Mouse (Mus musculus) left cerebral cortex, adult 11 months (tissue): Measurements from ENCODE around the gene Gclc.

ENCODE experiments used
- DNase-seq: peaks from one replicate; pipeline ENCODE4 v3.0.0; 2022; ENCODE audit warnings: low spot score

The Gclc gene

GRCm38 (mm10) chr9:77785466-77785865 lies 31.1 kb downstream of the Gclc start:
- DNase-seq, result no peak

GRCm38 (mm10) chr9:77787936-77788335 lies 33.6 kb downstream of the Gclc start:
- no peak for DNase-seq

DNA sequence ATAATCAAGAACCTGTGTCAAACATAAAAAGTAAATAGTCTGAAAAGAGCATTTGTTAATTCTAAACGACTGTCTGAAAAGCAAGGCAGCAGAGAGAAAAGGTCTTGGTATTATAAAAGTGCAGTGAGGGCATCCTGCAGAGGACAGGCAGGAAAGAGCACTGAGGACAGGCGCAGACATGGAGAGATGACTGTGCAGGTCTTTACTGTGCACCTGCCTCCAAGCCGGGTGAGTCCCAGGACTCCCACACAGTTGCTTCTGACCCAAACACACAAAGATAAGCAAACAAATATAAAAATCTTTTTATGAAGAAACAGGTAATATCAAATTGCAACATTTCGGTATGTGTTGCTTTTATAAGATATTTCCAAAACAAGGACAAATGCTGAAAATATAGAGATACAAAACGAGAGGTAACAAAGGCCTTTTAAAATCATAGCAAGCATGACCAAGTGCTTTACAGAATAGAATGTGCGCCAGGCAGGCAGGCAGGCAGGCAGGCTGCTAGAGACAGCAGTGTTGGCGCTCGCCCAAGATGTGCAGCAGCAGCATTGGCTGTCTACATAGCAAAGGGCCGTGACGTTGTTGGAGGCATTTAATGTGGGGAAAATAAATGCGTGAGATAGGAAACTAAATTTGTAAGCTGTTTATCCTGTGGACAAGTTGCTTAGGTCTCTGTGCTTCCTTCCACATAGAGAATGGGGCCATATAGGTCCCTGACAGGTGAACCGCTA lies 35.4 kb downstream of the Gclc start:
- no peak for DNase-seq

- DNase-seq, result no peak
Observed at GRCm38 (mm10) chr9:77793838-77794237, 39.5 kb downstream of the Gclc start.

GRCm38 (mm10) chr9:77802461-77802860 lies 48.1 kb downstream of the Gclc start:
- DNase-seq, result no peak

- DNase-seq, result no peak
Observed at GRCm38 (mm10) chr9:77806426-77806825, 52.1 kb downstream of the Gclc start.

DNA sequence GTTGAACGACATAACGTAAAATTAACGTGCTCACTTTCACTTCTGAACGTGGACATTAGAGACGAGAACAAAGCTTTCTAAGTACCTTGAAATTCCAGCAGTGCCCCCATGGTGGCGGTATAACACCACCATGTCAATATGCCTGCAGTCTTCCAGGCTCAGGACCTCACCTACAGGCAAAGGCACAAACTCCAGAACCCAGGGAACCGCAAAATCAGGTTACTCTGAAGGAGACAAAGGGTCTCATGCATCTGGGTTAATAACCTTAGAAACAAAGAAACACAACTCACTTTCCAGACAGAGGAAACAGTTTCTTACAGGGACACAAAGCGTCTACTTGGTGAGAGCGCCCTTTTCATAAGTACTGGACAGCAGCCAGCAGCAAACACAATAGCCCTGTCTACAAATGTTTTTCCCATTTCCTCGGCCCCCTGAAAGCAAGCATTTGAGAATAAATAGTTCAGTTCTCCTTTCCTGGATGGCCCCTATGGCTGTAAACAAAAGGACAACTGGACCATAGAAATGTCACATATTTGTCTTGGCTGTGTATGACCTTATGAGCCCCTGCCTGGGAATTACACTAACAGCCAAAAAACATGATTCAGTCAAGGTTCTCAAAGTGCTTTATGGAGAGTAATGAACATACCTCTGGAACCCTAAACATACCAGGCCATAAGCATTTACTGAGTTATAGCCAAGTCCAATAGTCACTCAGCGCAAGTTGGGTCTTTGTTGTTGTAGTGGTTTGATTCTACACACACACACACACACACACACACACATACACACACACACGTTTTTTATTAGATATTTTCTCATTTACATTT lies 52.7 kb downstream of the Gclc start:
- peak; percentile 79 for DNase-seq

GRCm38 (mm10) chr9:77808481-77808880 lies 54.1 kb downstream of the Gclc start:
- DNase-seq, result no peak

DNA sequence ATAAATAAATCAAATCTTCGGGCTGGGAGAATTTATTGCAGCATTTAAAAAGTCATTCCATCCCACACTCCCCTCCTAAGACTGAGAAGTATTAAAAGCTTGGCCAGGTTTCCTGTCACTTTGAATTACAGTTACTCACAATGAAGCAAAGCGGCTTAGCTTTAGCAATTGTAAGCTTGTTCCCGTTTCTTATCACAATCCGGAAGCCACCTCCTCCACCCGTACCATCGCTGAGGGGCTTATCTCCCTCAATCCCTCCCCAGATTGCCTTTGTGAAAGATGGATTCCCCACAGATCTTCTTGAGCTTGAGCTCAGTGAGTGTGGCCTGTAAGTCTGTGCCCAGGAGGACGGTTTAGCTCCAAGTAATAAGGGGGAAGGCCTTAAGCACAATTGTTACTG lies 64.5 kb downstream of the Gclc start:
- no peak for DNase-seq

GRCm38 (mm10) chr9:77819318-77819717 lies 65.0 kb downstream of the Gclc start:
- DNase-seq, result no peak

GRCm38 (mm10) chr9:77820836-77821235 lies 66.5 kb downstream of the Gclc start:
- no peak for DNase-seq

DNA sequence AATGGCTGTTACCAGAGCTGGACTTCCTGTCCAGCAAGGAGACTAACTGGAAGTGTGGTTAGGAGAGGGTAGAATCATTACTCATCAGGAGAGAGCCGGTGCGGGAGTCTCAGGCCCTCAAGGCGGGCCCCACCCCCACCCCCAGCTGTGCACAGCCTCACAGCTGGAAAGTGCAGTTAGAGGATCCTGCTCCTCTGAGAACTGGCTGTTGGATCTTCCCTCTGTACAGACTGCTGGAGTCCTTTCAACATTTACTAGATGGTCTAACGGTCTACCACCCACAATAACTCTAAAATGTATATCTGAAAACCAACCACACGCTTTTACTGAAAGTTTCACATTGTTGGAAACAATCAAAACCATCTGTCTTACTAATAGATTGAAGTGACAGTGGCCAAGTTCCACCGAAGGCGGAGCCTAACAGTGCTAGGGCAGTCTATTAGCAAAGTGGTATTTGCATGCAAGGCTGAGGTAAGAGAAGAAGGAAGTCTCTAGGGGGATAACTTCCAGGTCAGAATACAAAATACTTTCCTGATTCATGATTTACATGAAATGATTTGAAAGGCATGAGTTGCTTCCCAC lies 71.1 kb downstream of the Gclc start:
- DNase-seq, result no peak

DNA sequence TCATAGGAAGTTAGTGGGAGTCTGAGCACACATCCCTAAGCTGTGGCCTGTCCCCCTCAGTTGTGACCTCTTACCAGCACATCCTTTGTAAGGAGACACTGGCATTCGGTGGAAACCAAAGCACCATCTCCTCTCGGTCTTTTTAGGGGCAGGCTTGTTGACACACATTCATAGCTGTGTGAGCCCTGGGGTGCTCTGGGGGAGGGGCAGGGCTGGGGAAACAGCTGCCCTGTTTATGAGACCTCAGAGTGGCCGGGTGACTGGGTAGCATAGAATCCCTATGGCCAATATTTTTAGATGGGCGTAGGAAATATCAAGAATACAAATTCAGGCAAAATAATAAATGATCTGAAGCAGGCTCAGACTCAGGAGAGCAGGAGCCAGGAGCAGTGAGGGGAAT lies 71.9 kb downstream of the Gclc start:
- DNase-seq, result no peak

GRCm38 (mm10) chr9:77828531-77828965 lies 74.2 kb downstream of the Gclc start:
- no peak for DNase-seq

DNA sequence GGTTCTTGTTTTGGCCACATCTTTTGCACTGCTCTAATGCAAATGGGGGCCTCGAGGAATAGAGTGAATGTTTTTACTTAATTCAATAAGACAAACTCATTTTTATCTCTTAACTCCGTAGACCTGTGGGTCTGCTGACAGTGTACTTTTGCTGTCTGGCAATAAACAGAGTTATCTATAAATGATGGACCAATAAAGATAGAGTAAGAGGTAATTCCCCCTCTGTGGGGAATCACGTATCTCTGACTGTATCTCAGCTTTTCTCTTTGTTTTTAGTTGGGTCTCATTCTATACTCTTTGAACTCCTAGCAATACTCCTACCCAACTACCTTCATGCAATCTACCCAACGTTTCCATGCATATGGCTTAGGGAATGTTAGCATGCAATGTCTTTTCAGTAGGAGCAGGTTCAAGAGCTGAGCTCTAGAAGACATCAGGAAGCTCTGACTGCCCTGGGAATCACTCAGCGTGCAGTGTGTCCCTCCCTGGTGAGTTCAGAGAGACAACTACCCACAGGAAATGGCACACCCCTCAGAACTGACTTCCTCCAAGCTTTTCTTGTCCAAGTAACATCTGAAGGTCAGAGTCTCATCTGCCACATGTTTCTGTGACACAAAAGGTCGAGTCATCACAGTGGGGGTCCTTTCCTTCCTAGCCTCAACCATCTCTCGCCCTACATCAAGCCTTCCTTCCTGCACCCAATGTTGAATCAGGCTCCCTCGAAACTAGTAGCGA lies 80.1 kb downstream of the Gclc start:
- DNase-seq, result no peak

DNA sequence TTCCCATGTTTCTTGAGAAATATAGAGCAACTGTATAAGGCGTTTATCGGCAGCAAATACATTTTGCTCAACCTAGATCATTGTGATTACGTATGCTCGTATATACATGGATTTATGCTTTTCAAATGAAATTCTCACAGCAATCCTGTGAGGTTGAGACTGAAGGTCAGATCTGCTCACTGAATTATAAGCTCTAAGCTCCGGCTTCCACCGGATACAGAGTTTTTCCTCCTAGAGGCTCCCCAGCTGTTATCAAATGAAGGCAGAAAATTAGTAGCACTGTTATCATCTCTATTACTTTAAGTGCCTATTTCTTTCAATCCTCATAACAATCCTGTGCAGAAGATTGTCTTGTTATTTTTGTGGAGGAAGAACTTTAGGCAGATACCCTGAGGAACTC lies 80.8 kb downstream of the Gclc start:
- no peak for DNase-seq

DNA sequence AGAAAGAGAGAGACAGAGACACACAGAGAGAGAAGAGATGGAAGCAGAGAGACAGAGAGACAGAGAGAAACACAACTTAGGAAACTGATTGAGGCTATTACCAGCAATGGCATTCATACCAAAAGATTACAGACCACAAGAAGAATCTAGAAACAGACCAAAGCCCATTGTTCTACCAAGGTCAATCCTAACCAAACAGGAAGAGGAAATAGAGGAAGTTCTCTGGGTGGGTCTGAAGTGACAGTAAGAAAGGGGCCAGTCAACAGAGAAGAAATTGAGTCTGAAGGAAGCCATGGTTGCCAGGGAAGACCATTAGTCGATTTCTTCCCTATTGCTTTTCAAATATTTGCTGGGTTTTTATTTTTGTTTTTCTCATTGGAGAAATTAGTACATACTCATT lies 81.4 kb downstream of the Gclc start:
- DNase-seq, result no peak

GRCm38 (mm10) chr9:77838586-77838985 lies 84.3 kb downstream of the Gclc start:
- no peak for DNase-seq
